Mouse (Mus musculus) heart, embryonic 14.5 days (tissue): ENCODE data around the gene Ankrd52. TPM values are rescaled to one million over a fixed set of nuclear protein-coding genes. Genes with fewer than 3 reads are reported as not detected.

Experiments
- ATAC-seq: fragments of 200-750 bp; cut with Nextera tagmentation; 2 replicates; pipeline ENCODE4 v1.8.0; 2017; ENCODE audit warnings: low read depth, moderate TSS enrichment; ENCODE audit not compliant: insufficient number of reproducible peaks, insufficient read depth, low FRiP score
- H3K27ac ChIP-seq, 2 experiments: fragments of 200-500 bp in 1 of 2; fragments of 300-500 bp in 1 of 2; sonication (generic) in 1 of 2; replicated peaks in 1 of 2; 2 replicates each; pipeline ENCODE4 v1.5.1; 2012 to 2014; ENCODE audit warnings: low read depth in 2 of 2, low read length in 2 of 2, control low read depth in 1 of 2, mild to moderate bottlenecking in 1 of 2, mixed read lengths in 1 of 2; ENCODE audit not compliant: control insufficient read depth in 1 of 2, insufficient read depth in 1 of 2
- H3K27me3 ChIP-seq: fragments of 300-500 bp; sonication (generic); 2 replicates; pipeline ENCODE4 v1.6.1; 2014; ENCODE audit warnings: mild to moderate bottlenecking, low read length, control low read depth; ENCODE audit not compliant: control insufficient read depth, insufficient read depth
- H3K36me3 ChIP-seq: fragments of 300-500 bp; sonication (generic); 2 replicates; pipeline ENCODE4 v1.6.1; 2014; ENCODE audit warnings: mild to moderate bottlenecking, control low read depth, low read length, mixed read lengths; ENCODE audit not compliant: control insufficient read depth, insufficient read depth
- H3K4me1 ChIP-seq, 2 experiments: fragments of 200-500 bp in 1 of 2; fragments of 300-500 bp in 1 of 2; sonication (generic) in 1 of 2; 2 replicates each; pipeline ENCODE4 v1.6.1; 2012 to 2014; ENCODE audit warnings: low read length in 2 of 2, control low read depth in 1 of 2, mixed read lengths in 1 of 2; ENCODE audit not compliant: control insufficient read depth in 2 of 2, insufficient read depth in 2 of 2
- H3K4me2 ChIP-seq: fragments of 300-500 bp; sonication (generic); 2 replicates; pipeline ENCODE4 v1.6.1; 2014; ENCODE audit warnings: mild to moderate bottlenecking, low read length
- H3K4me3 ChIP-seq, 2 experiments: fragments of 200-500 bp in 1 of 2; fragments of 300-500 bp in 1 of 2; sonication (generic) in 1 of 2; 2 replicates each; pipeline ENCODE4 v1.5.1; 2012 to 2014; ENCODE audit warnings: low read length in 2 of 2, mild to moderate bottlenecking in 2 of 2, control low read depth in 1 of 2, low read depth in 1 of 2, moderate library complexity in 1 of 2; ENCODE audit not compliant: control insufficient read depth in 1 of 2, insufficient read depth in 1 of 2
- H3K9ac ChIP-seq: fragments of 300-500 bp; sonication (generic); 2 replicates; pipeline ENCODE4 v1.6.1; 2014; ENCODE audit warnings: mild to moderate bottlenecking, low read length
- H3K9me3 ChIP-seq: fragments of 300-500 bp; sonication (generic); 2 replicates; pipeline ENCODE4 v1.6.1; 2016; ENCODE audit warnings: low read length, control low read depth; ENCODE audit not compliant: control insufficient read depth
- WGBS: fragments of 180-500 bp; shearing (Covaris S2); extraction: QIAGEN DNeasy Blood & Tissue Kit; methylation state at CpG from one replicate; pipeline ENCODE4 v1.1.7; 2014; 5-methylcytosine and 5-hydroxymethylcytosine counted together
- polyA plus RNA-seq: library from polyadenylated mRNA; unstranded; fragments of >200 nt; fragmentation: Nextera tagmentation; extraction: Ambion mirVana; gene quantifications from 2 replicates; pipeline ENCODE4 v1.2.1, GENCODE M21; 2014

Ankrd52 gene
- polyA plus RNA-seq, 1 experiment from 2014 or later, result 9.9 TPM

DNA sequence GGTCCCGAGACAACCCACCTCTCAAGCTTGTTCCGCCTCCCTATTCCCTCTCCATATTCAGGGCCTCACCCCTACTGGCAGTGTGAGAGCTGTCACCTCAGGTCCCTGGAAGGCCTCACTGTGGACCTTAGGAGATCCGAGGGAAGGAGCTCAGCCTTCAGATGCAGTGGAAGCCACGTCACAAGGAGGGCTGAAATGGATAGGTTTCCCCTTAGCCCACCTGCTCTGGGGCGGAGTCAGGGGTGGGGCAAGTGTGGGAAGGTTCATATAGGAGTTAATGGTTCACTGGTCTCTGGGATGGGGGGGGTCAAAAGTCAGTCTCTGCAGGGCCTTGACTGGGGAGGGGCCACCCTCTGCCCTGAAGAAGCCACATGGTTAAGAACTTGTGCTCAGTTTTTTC lies 23.4 kb downstream of the Ankrd52 start:
- Histone ChIP-seq H3K4me2 (no peak overlapping the region), H3K4me1 (no peaks in the 10 kb centered on the region), H3K9ac (no peak overlapping the region), H3K27me3 (no peaks in the 10 kb centered on the region), H3K4me3 (no peak overlapping the region), H3K36me3 (peaks cover 9% of the 10 kb centered on the region; the same call in 1 of the 2 replicates), H3K27ac (no peak overlapping the region), H3K9me3 (no peaks in the 10 kb centered on the region)
- 28% methylated on average over 5 of the region's 5 CpGs for WGBS
- ATAC-seq, result no peak

DNA sequence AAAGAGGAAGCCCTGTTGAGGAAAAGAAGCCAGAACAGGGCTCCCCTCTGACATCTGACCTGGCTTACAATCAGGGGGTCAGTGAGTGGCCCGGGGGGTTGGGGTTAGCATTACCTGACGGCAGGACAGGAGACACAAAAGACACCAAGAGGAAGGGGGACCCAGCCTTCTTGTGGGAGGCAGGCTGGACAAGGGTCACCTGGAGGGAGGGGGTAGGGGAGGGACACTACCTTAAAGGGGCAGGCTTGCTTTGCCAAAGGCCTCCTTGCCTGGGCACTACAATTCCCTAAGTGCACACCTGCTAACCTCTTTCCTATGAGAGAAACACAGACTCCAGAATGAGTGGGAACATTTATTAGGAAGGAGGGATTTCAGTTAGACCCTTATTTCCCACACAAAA lies 24.1 kb downstream of the Ankrd52 start, which contains the start of gene Slc39a5:
Gene Slc39a5, minus strand, starts transcription at position 174 of the 400 bp plus-strand sequence.
- Histone ChIP-seq H3K27me3 (no peaks in the 10 kb centered on the region), H3K4me3 (no peak within 1 kb of the TSS), H3K27ac (no peak within 1 kb of the TSS), H3K4me2 (no peak within 1 kb of the TSS), H3K36me3 (peaks cover 14% of the 10 kb centered on the region), H3K9ac (no peak within 1 kb of the TSS), H3K4me1 (no peaks in the 10 kb centered on the region), H3K9me3 (no peaks in the 10 kb centered on the region)
- ATAC-seq, result no peak
- WGBS, result 33% methylated on average over 2 of the region's 2 CpGs

DNA sequence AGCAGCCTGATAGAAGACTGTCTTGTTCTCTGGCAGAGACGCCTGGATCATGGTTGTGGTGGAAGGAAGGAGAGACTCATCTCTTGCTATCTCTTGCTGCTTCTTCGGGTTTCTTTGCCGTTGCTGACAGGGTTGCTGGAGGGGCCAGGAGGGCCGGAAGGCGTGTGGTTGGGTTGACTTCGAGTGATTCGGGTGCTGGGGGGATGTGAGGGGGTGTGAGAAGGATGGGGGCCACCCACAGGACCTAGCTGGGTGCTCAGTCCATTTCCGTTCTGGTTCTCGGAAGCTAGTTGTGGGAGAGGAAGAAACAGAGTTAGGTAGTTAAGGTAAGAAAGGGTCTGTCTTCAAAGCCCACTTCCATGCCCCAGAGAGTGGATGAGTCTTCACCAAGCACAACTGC lies 24.7 kb downstream of the Ankrd52 start:
- 67% methylated on average over 9 of the region's 9 CpGs for WGBS
- Histone ChIP-seq H3K27me3 (no peaks in the 10 kb centered on the region), H3K9ac (no peak overlapping the region), H3K9me3 (no peaks in the 10 kb centered on the region), H3K4me2 (no peak overlapping the region), H3K27ac (no peak overlapping the region), H3K4me3 (no peak overlapping the region), H3K4me1 (no peaks in the 10 kb centered on the region), H3K36me3 (peaks cover 15% of the 10 kb centered on the region)
- ATAC-seq, result no peak

DNA sequence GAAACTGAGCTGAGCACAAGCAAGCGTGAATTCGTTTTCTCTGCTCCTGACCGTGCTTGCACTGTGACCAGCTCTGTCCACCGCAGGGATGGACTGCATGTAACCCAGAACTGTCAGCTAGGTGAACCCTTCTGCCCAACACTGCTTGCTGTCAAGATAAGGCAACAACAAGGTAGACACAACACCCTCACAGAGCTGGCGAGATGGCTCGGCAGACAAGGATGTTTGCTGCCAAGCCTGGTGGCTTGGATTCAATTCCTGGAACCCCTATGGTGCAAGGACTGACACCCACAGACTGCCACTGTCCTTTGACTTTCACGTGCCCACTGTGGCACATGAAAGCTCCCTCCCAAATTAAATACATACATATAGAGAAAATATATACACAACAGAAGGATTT lies 27.0 kb downstream of the Ankrd52 start:
- Histone ChIP-seq H3K4me2 (no peak overlapping the region), H3K4me3 (no peak overlapping the region), H3K27me3 (no peaks in the 10 kb centered on the region), H3K4me1 (peaks cover 4 to 5% of the 10 kb centered on the region in 2 experiments; a peak in 2 of 4 replicates), H3K36me3 (peaks cover 32% of the 10 kb centered on the region), H3K9ac (no peak overlapping the region), H3K27ac (no peak overlapping the region), H3K9me3 (no peaks in the 10 kb centered on the region)
- no peak for ATAC-seq
- WGBS, result 77% methylated on average over 7 of the region's 7 CpGs

DNA sequence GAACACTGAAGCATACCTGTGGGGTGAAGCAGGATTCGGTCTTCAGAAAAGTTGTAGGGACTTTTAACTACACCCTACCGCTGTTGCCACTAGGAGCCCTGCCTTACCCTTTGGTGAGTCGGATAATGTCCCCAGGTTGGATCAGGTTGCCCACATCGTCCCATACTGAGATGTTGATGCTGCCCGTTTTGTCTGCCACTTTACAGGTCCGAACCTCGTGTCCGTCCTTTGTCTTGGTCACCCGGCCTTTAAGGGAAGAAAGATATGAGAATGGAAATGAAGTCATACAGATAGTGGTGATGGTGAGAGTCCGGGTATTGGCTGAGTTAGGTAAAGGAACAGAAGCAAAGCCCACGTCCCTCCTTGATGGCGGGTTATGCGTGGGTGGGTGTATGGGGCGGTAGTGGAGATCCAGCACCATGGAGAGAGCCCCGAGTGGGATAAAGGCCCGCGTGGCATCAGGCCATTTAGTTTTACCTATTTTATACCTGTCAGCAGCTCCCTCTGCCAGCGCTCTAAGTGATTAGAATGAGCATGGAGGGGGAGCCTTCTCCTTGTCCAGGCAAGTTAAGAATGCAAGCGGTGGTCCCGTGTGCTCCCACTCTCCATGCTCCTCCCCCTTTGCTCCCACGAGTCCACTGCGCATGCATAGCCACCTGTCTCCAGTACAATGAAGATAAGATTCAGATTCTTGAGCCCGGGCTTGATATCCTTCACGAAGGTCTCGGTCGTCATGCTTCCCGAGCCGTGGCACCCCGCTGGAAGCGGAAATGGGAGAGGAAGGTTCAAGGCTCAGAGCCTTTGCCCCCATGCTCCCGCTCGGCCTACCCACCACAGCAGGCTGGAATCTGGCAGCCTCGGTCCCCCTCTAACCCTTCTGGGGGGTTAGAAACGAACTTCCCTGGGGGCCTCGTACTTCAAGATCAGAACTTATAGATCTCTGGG lies 31.9 kb downstream of the Ankrd52 start:
- H3K36me3 ChIP-seq, result peaks cover 38% of the 10 kb centered on the region
- H3K4me2 ChIP-seq, result peak overlapping the region; percentile 94
- 14% methylated on average over 35 of the region's 35 CpGs for WGBS
- peaks cover 10 to 23% of the 10 kb centered on the region in 2 experiments for H3K4me1 ChIP-seq
- H3K9me3 ChIP-seq, result no peaks in the 10 kb centered on the region
- H3K27ac ChIP-seq, result peak overlapping the region; percentile 55 to 75
- no peak for ATAC-seq
- H3K4me3 ChIP-seq, result peak overlapping the region; percentile 78 to 82
- peak overlapping the region; percentile 85 for H3K9ac ChIP-seq
- H3K27me3 ChIP-seq, result no peaks in the 10 kb centered on the region

DNA sequence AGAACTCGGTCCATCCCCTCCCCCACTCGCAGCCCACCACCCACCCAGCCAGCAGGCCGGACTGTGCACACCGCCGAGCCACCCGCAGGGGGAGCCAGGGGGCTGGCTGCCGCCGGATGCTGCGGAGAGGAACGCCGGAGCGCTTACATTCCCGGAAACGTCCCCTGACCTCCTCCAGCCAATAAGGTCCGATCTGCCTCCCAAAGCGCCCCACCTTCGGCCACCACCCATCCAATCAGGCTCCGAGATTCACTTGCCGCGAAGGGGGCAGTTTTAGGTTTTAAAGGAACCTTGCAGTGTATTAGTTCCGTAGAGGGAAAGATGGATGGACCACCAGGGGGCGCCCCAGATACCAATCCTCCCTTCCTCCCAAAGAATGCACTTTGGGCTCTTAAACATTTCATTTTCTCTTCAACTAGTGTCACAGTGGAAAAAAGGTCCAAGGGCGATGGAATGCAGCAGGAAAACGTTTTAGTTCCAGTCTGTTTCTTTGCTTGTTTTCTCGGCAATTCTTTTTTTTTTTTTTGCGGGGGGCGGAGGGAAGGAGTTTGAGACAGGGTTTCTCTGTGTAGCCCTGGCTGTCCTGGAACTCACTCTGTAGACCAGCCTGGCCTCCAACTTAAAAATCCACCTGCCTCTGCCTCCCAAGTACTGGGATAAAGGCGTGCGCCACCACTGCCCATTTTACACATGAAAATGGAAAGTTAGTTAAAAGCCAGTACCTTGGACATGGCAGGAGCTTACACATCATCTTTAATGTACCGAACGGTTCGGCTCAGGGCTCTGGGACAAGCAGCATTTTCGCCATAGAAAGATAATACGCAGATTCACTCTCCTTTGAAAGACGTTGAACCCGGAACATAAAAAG lies 33.0 kb downstream of the Ankrd52 start:
- Histone ChIP-seq H3K4me1 (peaks cover 10 to 26% of the 10 kb centered on the region in 2 experiments), H3K9me3 (no peaks in the 10 kb centered on the region), H3K36me3 (peaks cover 44% of the 10 kb centered on the region), H3K4me2 (peak overlapping the region; percentile 94), H3K27ac (peak overlapping the region; percentile 68 to 92), H3K27me3 (no peaks in the 10 kb centered on the region), H3K9ac (peak overlapping the region; percentile 85), H3K4me3 (peak overlapping the region; percentile 78 to 82)
- ATAC-seq, result peak; percentile 92
- WGBS, result 5% methylated on average over 36 of the region's 36 CpGs

DNA sequence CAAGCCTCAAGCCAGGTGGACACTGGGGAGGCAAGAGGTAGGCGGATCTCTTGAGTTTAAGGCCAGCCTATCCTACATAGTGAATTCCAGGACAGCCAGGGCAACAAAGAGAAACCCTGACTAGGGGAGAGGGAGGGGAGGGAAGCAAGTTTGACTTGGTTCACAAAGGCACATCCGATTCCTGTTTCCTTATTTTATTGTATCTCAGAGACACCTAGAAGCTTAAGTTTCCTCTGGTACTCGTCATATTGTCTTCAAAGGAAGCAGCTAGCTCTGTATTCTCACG lies 33.6 kb downstream of the Ankrd52 start:
- ATAC-seq, result no peak
- Histone ChIP-seq H3K4me1 (peaks cover 10 to 30% of the 10 kb centered on the region in 2 experiments), H3K9ac (peak overlapping the region; percentile 73), H3K4me2 (peak overlapping the region; percentile 94), H3K36me3 (peaks cover 48% of the 10 kb centered on the region), H3K9me3 (no peaks in the 10 kb centered on the region), H3K4me3 (peak overlapping the region; percentile 36 to 82), H3K27me3 (no peaks in the 10 kb centered on the region), H3K27ac (peak overlapping the region; percentile 68 to 92)
- 24% methylated on average over 4 of the region's 4 CpGs for WGBS
